In genomic region chr16:48843671-48844386, GRCm38 (mm10) we compare ENCODE assay signal across 27 mouse cellular contexts. TPM values are rescaled to one million over a fixed set of nuclear protein-coding genes. Genes with fewer than 3 reads are reported as not detected.
DNase-seq lines count a peak whose midpoint lies in the region; ATAC-seq lines count a peak whose summit lies in the region.
"Had no signal": no experiment of that assay in that cellular context is flagged by ENCODE, and none has a peak within 500 bp of the region (broad histone marks: within the 10 kb centered on the region; RNA-seq: fewer than 3 reads in every experiment).

No protein-coding gene starts in this region.

- peak; percentile 2 to 7 for DNase-seq in left cerebral cortex, adult 18-20 months (ENCODE audit: low spot score in 2 of 2)
- DNase-seq in left cerebral cortex, postnatal 4 days = no peak
- peak; percentile 36 for DNase-seq in 416B (ENCODE audit: low read depth)
- DNase-seq in brain, adult 2 months (ENCODE audit: low read depth, low spot score) = peak; percentile 35
- DNase-seq in retina, embryonic 14.5 days (ENCODE audit: low spot score) = no peak
- no peak for DNase-seq in ovary, postnatal 14 days (ENCODE audit: low spot score)
- DNase-seq: adrenal gland, adult 8-10 months; adrenal gland, postnatal 14 days; adrenal gland, postnatal 36 days; B cell, adult 2 months; cerebellum, adult 11 months; cerebellum, adult 18-20 months; cerebellum, adult 8-10 months; cerebellum, adult 9-11 months; cerebellum, postnatal 14 days; cerebellum, postnatal 36 days; forebrain, postnatal 0 days had no signal

- ATAC-seq in megakaryocyte progenitor cell, adult 5-6 weeks (replicated peaks; ENCODE audit: poor library complexity) = peak; percentile 61
- ATAC-seq in granulocyte monocyte progenitor cell, adult 5-6 weeks (replicated peaks; ENCODE audit: poor library complexity, severe bottlenecking) = no peak
- ATAC-seq: activated CD4-positive, CD25-positive, alpha-beta regulatory T cell, adult 4 months; CD4-positive, CD25-positive, alpha-beta regulatory T cell, adult 4 months; forebrain, embryonic 13.5 days; forebrain, embryonic 15.5 days; forebrain, postnatal 0 days; Patski had no signal

- intact Hi-C loops in left cerebral cortex, postnatal 4 days (cut with DNase I) = no loop called here

RNA-seq across cellular contexts. Expression of gene Retnla, which starts 1.5 kb away (rescaled TPM):
- not detected for total RNA-seq in left cerebral cortex, adult 18-20 months (2021)
- not detected for total RNA-seq in left cerebral cortex, postnatal 4 days (2021)
- not detected in 2 replicates for total RNA-seq in megakaryocyte progenitor cell, adult 5-6 weeks (2015)
- not detected in 2 replicates for total RNA-seq in megakaryocyte progenitor cell, adult 5-6 weeks (2017)
- not detected in 2 replicates for total RNA-seq in granulocyte monocyte progenitor cell, adult 5-6 weeks (2014; fragmentation: Nextera tagmentation)
- total RNA-seq in granulocyte monocyte progenitor cell, adult 5-6 weeks (2017) = not detected in 2 replicates
- total RNA-seq: CH12.LX; forebrain, postnatal 0 days; G1E had no signal

RNA-seq across cellular contexts. Expression of gene Retnlb, which starts 27.2 kb away (rescaled TPM):
- total RNA-seq in left cerebral cortex, adult 18-20 months (2021) = not detected
- not detected for total RNA-seq in left cerebral cortex, postnatal 4 days (2021)
- not detected in 2 replicates for total RNA-seq in megakaryocyte progenitor cell, adult 5-6 weeks (2015)
- not detected in 2 replicates for total RNA-seq in megakaryocyte progenitor cell, adult 5-6 weeks (2017)
- not detected in 2 replicates for total RNA-seq in granulocyte monocyte progenitor cell, adult 5-6 weeks (2014; fragmentation: Nextera tagmentation)
- not detected in 2 replicates for total RNA-seq in granulocyte monocyte progenitor cell, adult 5-6 weeks (2017)
- total RNA-seq: adrenal gland, adult 18-20 months; adrenal gland, adult 8-10 months; adrenal gland, postnatal 14 days; adrenal gland, postnatal 36 days; CH12.LX; forebrain, postnatal 0 days; G1E had no signal

RNA-seq across cellular contexts. Expression of gene Retnlg, which starts 28.6 kb away (rescaled TPM):
- total RNA-seq in left cerebral cortex, adult 18-20 months (2021) = not detected
- not detected for total RNA-seq in left cerebral cortex, postnatal 4 days (2021)
- total RNA-seq in megakaryocyte progenitor cell, adult 5-6 weeks (2015) = 131 and 143 TPM in 2 replicates
- total RNA-seq in megakaryocyte progenitor cell, adult 5-6 weeks (2017) = 34.6 and 51.2 TPM in 2 replicates
- 26.8 TPM in 1 of 2 replicates, not detected in the other for total RNA-seq in granulocyte monocyte progenitor cell, adult 5-6 weeks (2014; fragmentation: Nextera tagmentation)
- total RNA-seq in granulocyte monocyte progenitor cell, adult 5-6 weeks (2017) = 38.3 and 48.3 TPM in 2 replicates
- total RNA-seq: adrenal gland, adult 18-20 months; CH12.LX; forebrain, postnatal 0 days; G1E had no signal

Comparison
In these comparisons a context has a peak if more than half of its experiments do, and no peak if none do; other contexts are left out.
1. DNase-seq: peak in left cerebral cortex, adult 18-20 months (2 of 2), 416B (single experiment) and brain, adult 2 months (single experiment); none in left cerebral cortex, postnatal 4 days (single experiment), retina, embryonic 14.5 days (single experiment) and ovary, postnatal 14 days (single experiment).